Mouse (Mus musculus) hindlimb bud, embryonic 11.5 days (tissue): Measurements from ENCODE around the gene Laptm5.

ENCODE experiments used
- DNase-seq: peaks from one replicate; pipeline ENCODE4 v3.0.0-alpha.2; 2012; ENCODE audit warnings: low read depth, low spot score; ENCODE audit errors: extremely low spot score

Laptm5 gene

DNA sequence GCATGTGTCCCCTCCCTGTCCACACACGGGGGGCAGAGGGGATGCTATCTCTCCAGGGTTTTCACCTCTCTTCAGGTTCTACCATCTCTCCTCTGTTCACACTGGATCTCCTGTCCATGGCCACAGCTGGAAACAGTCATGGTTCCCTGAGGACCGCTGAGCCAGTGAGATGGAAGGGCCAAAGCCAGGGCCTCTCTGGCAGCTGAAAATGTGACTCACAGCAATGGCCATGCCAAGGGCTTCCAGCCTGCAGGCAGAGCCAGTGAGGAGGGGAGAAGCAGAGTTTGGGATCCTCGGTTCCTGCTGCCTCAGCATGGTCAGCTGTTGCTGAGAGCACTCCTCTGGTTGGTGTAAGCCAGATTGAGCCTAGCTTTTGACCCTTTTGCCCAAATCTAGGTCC, 66.1 kb downstream of the Laptm5 start:
- DNase-seq: no peak

GRCm38 (mm10) chr4:130984416-130985182, 71.7 kb downstream of the Laptm5 start:
- DNase-seq: no peak
